Mouse (Mus musculus): ENCODE measurements around the gene Podn.
A peak's percentile ranks its signal among the peaks of the same experiment; 100 is the strongest.

Gene Podn

DNA sequence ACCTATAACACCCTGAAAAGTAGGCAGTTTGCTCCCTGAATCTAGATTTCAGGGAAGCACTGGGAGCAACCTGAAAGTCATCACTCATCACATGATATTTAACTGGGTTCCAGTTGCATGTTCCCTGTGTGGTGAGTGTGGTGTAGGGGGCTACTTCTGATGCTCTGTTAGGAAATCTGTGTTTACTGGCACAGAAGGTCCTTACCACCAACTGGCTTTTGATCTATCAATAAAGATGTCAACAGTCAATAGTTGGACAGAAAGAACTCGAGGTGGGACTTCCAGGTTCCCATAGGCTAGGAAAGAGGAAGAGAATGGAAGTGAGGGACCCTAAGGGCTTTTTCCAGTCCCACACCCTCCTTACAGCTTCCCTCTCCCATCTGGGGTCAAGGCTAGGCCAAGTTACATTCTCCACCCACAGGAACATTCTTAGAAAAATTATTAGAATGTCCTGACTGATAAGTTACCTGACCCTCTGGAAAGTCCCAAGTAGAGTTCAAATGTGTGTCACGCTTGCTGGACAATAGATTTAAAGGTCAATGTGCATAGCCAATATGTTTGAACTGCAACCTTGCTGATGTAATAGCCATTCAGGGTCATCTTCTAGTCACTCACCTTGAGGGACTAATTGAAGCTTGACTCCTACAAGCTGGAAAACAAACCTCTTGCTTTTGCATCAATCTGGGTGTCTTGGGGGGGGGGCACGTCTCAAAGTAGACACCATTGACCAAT, 18.9 kb downstream of the Podn start:
- DNase-seq: peak; percentile 44

- DNase-seq: peak; percentile 63
Observed at GRCm38 (mm10) chr4:108074204-108074823, 21.9 kb downstream of the Podn start.

GRCm38 (mm10) chr4:108072086-108072485, 24.2 kb downstream of the Podn start:
- DNase-seq: peak; percentile 74

DNA sequence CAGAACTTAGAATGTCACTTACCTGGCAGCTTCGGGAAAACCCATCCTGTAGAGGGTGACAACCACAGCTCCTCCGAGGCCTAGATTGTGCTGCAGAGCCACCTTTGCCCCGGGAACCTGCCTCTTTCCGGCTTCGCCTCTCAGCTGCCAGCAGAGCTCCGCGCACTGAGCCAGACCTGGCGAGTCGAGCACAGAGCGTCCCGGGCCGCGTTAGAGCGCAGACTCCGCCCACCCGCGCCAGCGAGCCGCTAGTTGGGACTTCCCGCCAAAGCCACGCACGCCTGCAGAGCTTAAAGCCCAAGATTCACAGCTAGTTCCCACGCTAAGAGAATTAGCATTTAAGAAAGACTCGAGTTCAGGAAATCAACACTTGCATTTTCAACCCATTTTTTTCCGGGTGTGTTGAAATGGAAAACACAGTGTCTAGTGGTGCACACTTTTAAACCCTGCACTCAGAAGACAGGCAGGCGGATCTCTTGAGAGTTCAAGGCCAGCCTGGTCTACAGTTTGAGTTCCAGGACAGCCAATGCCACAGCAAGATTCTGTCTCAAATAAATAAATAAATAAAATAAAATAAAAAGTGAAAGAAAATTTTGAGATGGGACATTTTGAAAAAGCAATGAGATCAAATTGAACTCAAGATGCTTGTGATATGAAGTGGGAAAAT, 24.9 kb downstream of the Podn start:
- peak; percentile 99 for DNase-seq

- peak; percentile 83 for DNase-seq
Observed at GRCm38 (mm10) chr4:108070723-108071122, 25.5 kb downstream of the Podn start.

DNA sequence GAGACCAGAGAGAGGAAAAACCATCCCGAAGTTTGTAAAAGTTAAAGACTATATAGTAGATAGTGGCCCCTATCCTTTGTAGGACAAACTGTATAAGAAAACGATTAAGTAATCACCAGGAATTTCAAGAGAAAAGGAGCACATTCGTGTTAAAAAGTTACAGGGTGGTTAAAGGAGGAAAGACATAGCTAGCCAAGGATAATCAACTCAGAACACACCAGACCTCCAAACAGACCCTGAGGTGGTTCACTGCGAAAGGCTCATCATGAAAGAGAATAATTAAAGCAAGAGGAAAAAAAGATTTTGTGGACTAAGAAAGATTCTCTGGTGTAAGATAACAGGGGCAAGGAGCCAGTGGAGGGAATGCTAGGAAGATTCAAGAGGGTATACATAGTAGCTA, 26.0 kb downstream of the Podn start:
- DNase-seq: no peak

GRCm38 (mm10) chr4:108068081-108068480, 28.2 kb downstream of the Podn start:
- DNase-seq: peak; percentile 85

- DNase-seq: peak; percentile 65
Observed at GRCm38 (mm10) chr4:108067261-108067660, 29.0 kb downstream of the Podn start.

- DNase-seq: peak; percentile 67
Observed at GRCm38 (mm10) chr4:108066569-108066968, 29.7 kb downstream of the Podn start.

DNA sequence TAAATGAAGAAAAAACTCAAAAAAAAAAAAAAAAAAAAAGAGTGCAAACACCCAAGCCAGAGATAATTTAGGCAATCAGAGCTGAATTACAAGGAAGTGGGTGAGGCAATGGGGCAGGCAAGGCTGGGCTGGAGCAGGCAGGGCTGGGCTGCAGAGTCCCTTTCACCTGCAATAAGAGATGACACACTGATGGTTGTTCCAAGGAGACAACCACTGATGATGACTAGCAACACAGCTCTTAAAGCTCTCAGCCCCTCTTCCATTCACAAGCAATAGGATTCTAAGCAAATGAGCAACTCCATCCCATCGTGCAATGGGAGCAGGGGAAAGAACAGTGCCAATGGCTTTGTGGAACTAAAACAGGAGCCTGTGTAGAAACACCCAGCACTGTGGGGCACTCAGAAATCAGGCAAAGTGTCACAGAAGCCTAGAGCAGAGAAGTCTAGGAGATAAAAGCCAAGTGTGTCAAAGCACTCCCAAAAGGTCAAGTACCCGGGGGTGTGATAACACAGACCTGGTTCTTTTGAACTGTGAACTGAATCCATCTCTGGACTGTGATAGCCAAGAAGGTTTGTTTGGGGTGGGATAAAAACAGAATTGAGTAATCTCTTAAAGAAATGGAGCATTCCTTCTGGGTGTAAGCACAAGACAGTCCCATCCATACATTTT, 30.9 kb downstream of the Podn start:
- DNase-seq: peak; percentile 86

- DNase-seq: no peak
Observed at GRCm38 (mm10) chr4:108063616-108064015, 32.6 kb downstream of the Podn start.

GRCm38 (mm10) chr4:108062524-108062923, 33.7 kb downstream of the Podn start:
- DNase-seq: no peak

DNA sequence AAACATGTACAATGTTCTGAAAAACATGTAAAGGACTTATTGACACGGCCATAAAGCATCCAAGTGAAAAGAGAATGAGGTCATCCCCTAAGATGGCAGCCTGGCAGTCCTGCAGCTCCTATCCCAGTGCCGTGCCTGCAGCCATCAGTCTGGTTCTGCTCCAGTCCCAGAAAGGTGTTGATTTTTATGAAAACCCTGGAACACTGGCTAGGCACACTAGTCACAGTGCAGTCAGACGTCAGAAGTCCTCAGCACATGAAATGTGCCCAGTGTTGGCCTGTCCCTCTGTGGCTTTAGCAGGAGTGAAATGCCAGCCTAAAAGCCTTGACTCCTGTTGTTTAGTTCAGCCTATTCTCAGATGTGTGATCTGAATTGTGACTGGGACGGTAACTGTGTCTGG, 35.5 kb downstream of the Podn start:
- DNase-seq: peak; percentile 66

- DNase-seq: peak; percentile 19
Observed at GRCm38 (mm10) chr4:108059601-108060379, 36.5 kb downstream of the Podn start.

- DNase-seq: peak; percentile 93
Observed at GRCm38 (mm10) chr4:108058166-108058565, 38.1 kb downstream of the Podn start.

DNA sequence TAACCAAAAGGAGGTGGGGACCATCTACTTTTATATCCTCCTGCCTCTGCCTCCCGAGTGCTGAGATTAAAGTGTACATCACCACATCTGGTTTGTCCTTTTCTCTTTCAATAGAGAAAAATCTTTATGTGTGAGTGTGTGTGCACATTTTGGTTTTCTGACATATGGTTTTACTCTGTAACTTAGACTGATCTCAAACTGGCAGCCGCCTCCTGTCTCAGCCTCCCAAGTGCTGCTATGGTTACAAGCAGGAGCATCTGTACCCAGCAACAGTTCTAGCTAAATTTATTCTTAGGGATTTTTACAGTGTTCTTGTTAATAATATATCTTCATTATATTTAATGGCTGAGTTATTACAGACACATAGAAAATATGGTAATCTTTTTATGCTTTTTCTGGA, 39.0 kb downstream of the Podn start:
- DNase-seq: no peak

- no peak for DNase-seq
Observed at GRCm38 (mm10) chr4:108055873-108056272, 40.4 kb downstream of the Podn start.

GRCm38 (mm10) chr4:108052673-108053072, 43.6 kb downstream of the Podn start:
- no peak for DNase-seq

DNA sequence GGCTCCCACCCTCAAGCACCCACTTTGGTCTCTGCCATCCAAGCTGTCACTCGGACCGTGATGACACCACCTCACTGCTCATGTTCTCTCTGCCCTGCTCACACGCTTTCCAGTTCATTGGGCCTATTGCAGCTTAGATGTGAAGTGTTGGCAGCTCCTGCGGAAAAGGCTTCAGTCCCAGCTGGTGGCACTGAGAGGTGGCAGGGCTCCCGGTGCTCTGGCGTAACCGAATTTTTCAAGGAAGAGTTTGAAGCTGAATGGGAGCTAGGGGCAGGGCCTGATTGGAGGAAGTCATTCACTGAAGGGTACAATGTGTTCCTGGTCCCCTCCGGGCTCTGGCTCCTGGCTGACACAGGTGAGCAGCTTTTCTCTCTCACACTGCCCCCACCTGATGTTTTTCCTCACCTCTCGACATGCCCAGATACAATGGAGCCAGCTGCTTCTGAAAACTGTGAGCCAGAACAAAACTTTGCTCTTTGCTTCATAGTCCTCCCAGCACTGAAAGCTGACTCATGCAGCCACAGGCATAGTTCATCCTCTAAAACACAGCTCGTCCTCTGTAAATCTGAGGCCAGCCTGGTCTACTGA, 44.5 kb downstream of the Podn start:
- DNase-seq: peak; percentile 96

DNA sequence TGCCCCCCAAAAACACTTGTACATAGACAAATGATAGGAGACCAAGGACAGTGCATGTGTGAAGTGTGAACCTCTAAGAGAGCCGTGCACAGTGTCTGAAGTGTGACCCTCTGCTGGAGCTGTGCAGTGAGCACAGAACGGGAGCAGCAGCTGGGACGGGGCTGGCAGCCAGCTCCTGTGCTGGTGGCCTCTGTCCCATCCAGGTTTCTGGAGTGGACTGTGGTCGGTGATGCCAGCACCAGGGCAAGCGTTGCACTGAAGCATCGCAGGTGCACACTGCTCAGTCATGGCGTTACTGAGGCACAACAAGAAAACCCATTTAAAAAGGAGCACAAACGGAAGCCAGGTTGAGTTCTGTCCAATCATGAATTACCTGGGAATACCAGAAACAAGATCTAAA, 50.1 kb downstream of the Podn start:
- no peak for DNase-seq

GRCm38 (mm10) chr4:108045136-108046107, 50.8 kb downstream of the Podn start:
- no peak for DNase-seq

Measured in heart, adult 11 months (tissue).